Mouse (Mus musculus): ENCODE results near the gene Osgepl1. TPM values are rescaled to one million over a fixed set of nuclear protein-coding genes. Genes with fewer than 3 reads are reported as not detected.
"Not testable (repeated sequence)": the region's sequence is repeated elsewhere in the genome, so short reads cannot be mapped to it uniquely, and the experiment has no call there.

The Osgepl1 gene
- 29.4 and 29.9 TPM in 2 replicates for polyA plus RNA-seq (2014; fragmentation: Nextera tagmentation; extraction: Ambion mirVana)

DNA sequence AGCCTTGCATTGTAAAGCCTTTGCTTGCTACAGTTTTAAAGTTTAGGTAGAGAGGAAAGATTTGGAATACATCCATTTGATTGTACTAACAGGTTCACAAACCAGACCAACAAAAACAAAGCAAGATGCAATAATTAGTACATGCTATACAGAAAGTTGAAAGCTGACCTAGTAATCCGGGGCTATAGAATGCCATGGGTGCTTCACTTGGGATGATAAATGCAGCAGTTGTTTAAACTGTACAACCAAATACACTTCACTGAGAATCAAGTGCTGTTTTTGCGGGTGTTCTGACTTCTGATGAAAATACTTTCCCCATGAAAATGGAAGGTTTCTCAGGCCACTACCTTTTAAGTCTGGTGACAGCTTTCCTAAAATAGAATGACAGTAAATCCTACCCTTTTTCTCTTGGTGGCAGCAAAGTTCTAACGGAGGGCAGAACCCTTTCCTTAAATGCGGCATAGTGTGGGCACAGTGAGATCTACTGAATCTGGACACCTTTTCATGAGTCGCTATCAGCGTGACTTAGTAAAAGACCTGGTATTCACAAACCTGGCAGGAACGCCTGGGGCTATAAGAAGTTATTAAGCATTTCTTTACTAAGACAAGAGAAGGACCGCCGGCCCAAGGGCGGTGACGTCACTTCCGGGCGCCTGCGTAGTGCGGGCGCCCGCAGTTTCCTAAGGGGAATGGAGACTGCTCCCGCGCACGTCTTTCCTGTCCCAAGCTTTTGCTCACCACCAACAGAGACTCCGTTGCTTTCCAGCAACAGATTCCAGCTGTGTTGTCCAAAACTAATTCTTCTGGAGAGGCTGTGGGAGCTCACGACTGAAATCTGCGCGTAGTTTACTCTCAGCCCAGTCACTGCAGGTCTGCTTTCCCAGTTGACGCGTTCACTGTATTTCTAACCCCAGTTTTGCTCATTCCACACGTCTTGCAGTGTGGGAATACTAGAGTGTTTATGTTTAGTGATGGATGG is at the start of gene Osgepl1:
TSS of gene Osgepl1 (plus strand) at position 636 of the 979 bp plus-strand sequence.
- DNase-seq (ENCODE audit: low spot score): peak; percentile 92
- Histone ChIP-seq H3K27ac (ENCODE audit: low read depth, low read length) (peak within 1 kb of the TSS; percentile 56; the same call in 1 of the 2 replicates), H3K4me3 (ENCODE audit: low read depth, low read length) (peak within 1 kb of the TSS; percentile 57), H3K4me1 (replicated peaks; ENCODE audit: control insufficient read depth, insufficient read depth, low read length) (no peaks in the 10 kb centered on the region), H3K9ac (ENCODE audit: low read depth, low read length) (peak within 1 kb of the TSS; percentile 69), H3K36me3 (ENCODE audit: control insufficient read depth, insufficient read depth, low read length) (no peaks in the 10 kb centered on the region), H3K27me3 (ENCODE audit: control insufficient read depth, insufficient read depth, low read length) (no peaks in the 10 kb centered on the region), H3K4me2 (replicated peaks; ENCODE audit: low read depth, low read length) (peak within 1 kb of the TSS; percentile 50), H3K9me3 (ENCODE audit: control insufficient read depth, low read length) (no peaks in the 10 kb centered on the region)
- WGBS: 3% methylated on average over 27 of the region's 27 CpGs
- ATAC-seq (ENCODE audit: low FRiP score): peak; percentile 98

DNA sequence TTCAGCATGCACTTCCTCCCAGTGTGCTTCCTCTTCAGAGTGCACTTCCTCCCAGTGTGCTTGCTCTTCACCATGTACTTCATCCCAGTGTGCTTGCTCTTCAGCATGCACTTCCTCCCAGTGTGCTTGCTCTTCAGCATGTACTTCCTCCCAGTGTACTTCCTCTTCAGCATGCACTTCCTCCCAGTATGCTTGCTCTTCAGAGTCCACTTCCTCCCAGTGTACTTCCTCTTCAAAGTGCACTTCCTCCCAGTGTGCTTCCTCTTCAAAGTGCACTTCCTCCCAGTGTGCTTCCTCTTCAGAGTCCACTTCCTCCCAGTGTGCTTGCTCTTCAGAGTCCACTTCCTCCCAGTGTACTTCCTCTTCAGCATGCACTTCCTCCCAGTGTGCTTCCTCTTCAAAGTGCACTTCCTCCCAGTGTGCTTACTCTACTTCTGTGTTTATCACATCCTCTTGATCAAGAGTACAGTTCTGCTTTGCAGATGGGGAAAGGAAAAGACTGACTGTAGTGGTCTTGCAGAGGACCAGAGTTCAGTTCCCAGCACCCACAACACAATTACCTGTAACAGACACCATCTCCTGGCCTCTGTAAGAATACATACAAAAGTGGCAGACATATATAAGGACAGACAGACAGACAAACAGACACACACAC is 48.3 kb upstream of the Osgepl1 start:
- H3K4me2 ChIP-seq (replicated peaks; ENCODE audit: low read depth, low read length); ATAC-seq (ENCODE audit: low FRiP score); DNase-seq (ENCODE audit: low spot score); H3K4me3 ChIP-seq (ENCODE audit: low read depth, low read length); H3K27me3 ChIP-seq (ENCODE audit: control insufficient read depth, insufficient read depth, low read length); H3K27ac ChIP-seq (ENCODE audit: low read depth, low read length); H3K36me3 ChIP-seq (ENCODE audit: control insufficient read depth, insufficient read depth, low read length); H3K4me1 ChIP-seq (replicated peaks; ENCODE audit: control insufficient read depth, insufficient read depth, low read length); H3K9me3 ChIP-seq (ENCODE audit: control insufficient read depth, low read length); H3K9ac ChIP-seq (ENCODE audit: low read depth, low read length): not testable (repeated sequence)

DNA sequence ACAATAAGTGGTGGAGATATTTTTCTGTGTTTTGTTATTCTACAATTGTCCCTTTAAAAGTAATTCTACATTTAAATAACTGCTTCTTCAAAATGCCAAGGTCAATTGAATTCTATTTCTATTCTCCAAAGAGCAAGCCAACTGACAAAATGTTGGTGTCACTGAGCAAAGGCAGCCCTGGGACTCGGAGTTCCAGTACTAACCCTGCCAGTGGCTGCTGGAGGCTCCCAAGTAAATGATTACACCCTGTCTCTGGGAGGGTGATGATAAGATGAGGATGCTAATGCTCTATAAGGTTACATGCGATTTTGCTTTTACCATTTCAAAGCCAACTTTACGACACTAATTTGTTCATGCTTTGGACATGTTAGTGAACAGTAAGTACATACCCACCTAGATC is 43.5 kb upstream of the Osgepl1 start:
- DNase-seq (ENCODE audit: low spot score) (no peak), ATAC-seq (ENCODE audit: low FRiP score) (no peak)
- Histone ChIP-seq H3K9me3 (ENCODE audit: control insufficient read depth, low read length) (no peaks in the 10 kb centered on the region), H3K4me3 (ENCODE audit: low read depth, low read length) (no peak overlapping the region), H3K36me3 (ENCODE audit: control insufficient read depth, insufficient read depth, low read length) (no peaks in the 10 kb centered on the region), H3K4me2 (replicated peaks; ENCODE audit: low read depth, low read length) (no peak overlapping the region), H3K4me1 (replicated peaks; ENCODE audit: control insufficient read depth, insufficient read depth, low read length) (no peaks in the 10 kb centered on the region), H3K27ac (ENCODE audit: low read depth, low read length) (no peak overlapping the region), H3K27me3 (ENCODE audit: control insufficient read depth, insufficient read depth, low read length) (no peaks in the 10 kb centered on the region), H3K9ac (ENCODE audit: low read depth, low read length) (no peak overlapping the region)
- WGBS: 88% methylated on average over 3 of the region's 3 CpGs

DNA sequence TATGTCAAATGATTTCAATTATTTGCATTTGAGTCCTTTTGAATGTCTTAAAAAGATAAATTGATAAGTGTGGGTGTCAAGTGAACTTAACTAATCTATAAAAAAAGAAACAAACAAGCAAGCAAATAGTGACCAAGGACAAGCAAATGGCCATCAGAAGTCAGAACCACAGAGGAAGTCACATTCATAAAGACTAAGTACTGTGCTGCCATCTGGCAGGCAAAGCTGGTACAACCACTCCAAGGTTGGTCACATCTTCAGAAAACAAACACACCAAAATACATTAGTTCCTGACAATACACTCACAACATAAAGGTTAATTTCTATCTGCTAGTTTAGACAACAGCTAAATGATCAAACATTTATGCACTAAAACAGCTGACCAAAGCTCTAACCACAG is 40.8 kb upstream of the Osgepl1 start:
- Histone ChIP-seq H3K9ac (ENCODE audit: low read depth, low read length) (no peak overlapping the region), H3K27ac (ENCODE audit: low read depth, low read length) (no peak overlapping the region), H3K4me2 (replicated peaks; ENCODE audit: low read depth, low read length) (no peak overlapping the region), H3K27me3 (ENCODE audit: control insufficient read depth, insufficient read depth, low read length) (no peaks in the 10 kb centered on the region), H3K36me3 (ENCODE audit: control insufficient read depth, insufficient read depth, low read length) (no peaks in the 10 kb centered on the region), H3K4me1 (replicated peaks; ENCODE audit: control insufficient read depth, insufficient read depth, low read length) (no peaks in the 10 kb centered on the region), H3K9me3 (ENCODE audit: control insufficient read depth, low read length) (no peaks in the 10 kb centered on the region), H3K4me3 (ENCODE audit: low read depth, low read length) (no peak overlapping the region)
- ATAC-seq (ENCODE audit: low FRiP score): no peak
- DNase-seq (ENCODE audit: low spot score): peak; percentile 16

DNA sequence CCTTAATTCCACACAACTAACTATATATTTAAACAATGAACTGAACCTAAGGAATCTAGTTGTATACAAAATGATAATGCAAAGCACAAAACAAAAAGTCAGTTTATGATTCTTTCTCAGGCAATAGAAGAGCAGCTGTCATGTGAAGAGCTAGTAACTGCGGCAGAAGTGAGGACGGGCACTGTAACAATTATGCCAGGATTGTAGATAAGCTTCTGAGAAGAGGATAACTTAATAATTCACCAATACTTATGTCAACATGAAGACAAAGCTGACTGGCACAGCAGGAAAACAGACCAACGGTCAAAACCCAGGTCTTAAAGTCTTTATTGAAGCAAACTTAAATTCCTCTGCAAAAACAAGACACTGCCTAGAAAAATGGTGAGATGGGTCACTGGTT is 22.2 kb upstream of the Osgepl1 start:
- H3K9me3 ChIP-seq (ENCODE audit: control insufficient read depth, low read length): no peaks in the 10 kb centered on the region
- no peak overlapping the region for H3K27ac ChIP-seq (ENCODE audit: low read depth, low read length)
- no peak overlapping the region for H3K9ac ChIP-seq (ENCODE audit: low read depth, low read length)
- 92% methylated on average over 3 of the region's 3 CpGs for WGBS
- H3K27me3 ChIP-seq (ENCODE audit: control insufficient read depth, insufficient read depth, low read length): no peaks in the 10 kb centered on the region
- no peak for ATAC-seq (ENCODE audit: low FRiP score)
- no peaks in the 10 kb centered on the region for H3K4me1 ChIP-seq (replicated peaks; ENCODE audit: control insufficient read depth, insufficient read depth, low read length)
- no peaks in the 10 kb centered on the region for H3K36me3 ChIP-seq (ENCODE audit: control insufficient read depth, insufficient read depth, low read length)
- H3K4me3 ChIP-seq (ENCODE audit: low read depth, low read length): no peak overlapping the region
- no peak for DNase-seq (ENCODE audit: low spot score)
- H3K4me2 ChIP-seq (replicated peaks; ENCODE audit: low read depth, low read length): no peak overlapping the region

DNA sequence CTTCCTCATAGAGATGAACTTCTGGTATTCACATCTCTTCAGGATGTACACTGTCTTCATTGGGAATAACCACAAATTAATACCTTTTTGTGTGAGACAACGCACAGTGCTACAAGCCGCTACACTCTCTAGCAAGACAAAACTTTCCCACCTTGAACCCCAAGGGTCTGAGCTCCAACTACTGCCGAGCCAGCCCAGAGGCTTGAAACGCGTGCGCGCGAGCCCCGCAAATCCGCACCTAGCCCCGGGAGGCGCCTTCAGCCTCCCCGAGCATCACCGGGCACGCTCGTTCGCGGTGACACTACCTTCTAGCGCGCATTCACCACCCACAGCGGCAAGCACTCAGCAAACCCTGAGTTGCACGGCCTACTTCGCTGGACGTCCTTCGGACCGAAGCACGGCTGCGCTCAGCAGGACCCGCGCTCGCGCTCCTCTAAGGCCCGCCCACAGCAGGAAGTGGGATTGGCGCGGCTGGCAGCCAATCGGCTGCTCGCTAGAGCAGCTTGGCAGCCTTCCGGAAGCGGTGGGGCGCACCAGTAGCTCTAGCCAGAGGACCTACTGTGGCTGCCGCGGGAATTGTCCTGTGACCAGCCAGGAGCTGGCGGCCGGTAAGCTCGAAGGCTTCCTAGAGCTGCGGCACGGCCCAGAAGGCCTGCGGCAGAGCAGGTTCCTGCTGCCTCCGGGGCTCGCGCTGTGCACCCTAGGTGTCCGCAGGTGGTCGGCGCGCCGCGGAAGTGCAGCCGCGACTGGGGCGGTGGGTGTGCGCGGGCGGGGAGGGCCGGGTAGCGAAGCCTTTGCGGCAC is 16.6 kb upstream of the Osgepl1 start, which contains the start of the genes Pms1, Ormdl1 and Gm28778:
TSS of gene Pms1 (minus strand) at position 438 of the 803 bp plus-strand sequence.
TSS of gene Ormdl1 (plus strand) at position 515 of the 803 bp plus-strand sequence.
TSS of gene Gm28778 (plus strand) at position 531 of the 803 bp plus-strand sequence.
- Histone ChIP-seq H3K27ac (ENCODE audit: low read depth, low read length) (peak within 1 kb of the TSS; percentile 70), H3K4me1 (replicated peaks; ENCODE audit: control insufficient read depth, insufficient read depth, low read length) (0 out of 2 replicates have a peak, but pooled peaks cover 3% of the 10 kb centered on the region), H3K9ac (ENCODE audit: low read depth, low read length) (peak within 1 kb of the TSS; percentile 73), H3K27me3 (ENCODE audit: control insufficient read depth, insufficient read depth, low read length) (no peaks in the 10 kb centered on the region), H3K36me3 (ENCODE audit: control insufficient read depth, insufficient read depth, low read length) (no peaks in the 10 kb centered on the region), H3K9me3 (ENCODE audit: control insufficient read depth, low read length) (no peaks in the 10 kb centered on the region), H3K4me2 (replicated peaks; ENCODE audit: low read depth, low read length) (peak within 1 kb of the TSS; percentile 56), H3K4me3 (ENCODE audit: low read depth, low read length) (peak within 1 kb of the TSS; percentile 60)
- WGBS: under 1% methylated on average over 66 of the region's 66 CpGs
- peak; percentile 100 for ATAC-seq (ENCODE audit: low FRiP score)
- peak; percentile 95 for DNase-seq (ENCODE audit: low spot score)

DNA sequence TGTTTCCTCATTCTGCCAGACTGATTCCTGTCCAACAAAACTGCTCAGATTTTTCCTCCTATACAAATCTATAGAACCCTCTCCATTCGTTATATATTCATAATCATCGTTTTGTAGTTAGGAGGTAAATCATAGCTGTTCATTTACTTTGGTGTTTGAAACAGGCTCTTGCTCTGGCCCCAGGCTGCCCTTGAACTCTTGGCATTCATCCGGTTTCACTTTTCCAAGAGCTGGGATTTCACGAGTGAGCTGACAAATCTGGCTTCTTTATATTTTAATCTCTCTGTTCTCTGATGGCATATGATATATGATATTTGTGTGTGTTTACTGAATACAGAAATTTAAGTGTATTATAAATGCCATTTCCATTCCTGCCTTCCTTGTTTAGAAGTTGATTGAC is 12.9 kb upstream of the Osgepl1 start:
- 86% methylated on average over 4 of the region's 4 CpGs for WGBS

DNA sequence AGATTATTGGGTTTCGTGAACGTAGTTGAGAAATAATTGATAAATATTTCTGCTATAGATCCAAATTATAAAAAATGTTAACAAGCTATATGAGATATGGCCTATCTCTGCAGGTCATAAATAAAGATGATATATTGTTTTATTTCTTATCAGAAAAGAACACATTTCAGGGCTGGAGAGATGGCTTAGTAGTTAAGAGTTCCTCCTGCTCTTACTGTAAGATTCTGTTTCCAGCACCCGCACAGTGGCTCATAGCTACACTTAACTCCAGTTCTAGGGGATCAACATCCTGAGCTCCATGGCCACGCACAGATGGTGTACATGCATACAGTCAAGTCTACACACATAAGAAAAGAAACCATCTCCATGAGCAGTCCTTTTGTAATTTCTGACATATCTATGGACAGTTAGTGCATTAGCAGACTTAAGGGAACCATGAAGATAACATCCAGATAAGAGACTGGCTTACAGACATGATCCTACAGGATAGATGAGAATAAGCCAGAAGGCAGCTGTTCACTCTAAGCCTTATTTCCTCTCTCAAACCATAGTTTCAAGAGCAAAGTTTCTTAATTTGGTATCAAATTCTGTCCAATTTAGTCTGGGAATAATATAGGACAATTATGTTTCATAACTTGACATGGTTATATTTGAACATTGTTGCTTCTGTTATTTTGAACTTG is 8.4 kb downstream of the Osgepl1 start:
- WGBS: 95% methylated on average over 4 of the region's 4 CpGs
- no peak overlapping the region for H3K9ac ChIP-seq (ENCODE audit: low read depth, low read length)
- no peak overlapping the region for H3K4me2 ChIP-seq (replicated peaks; ENCODE audit: low read depth, low read length)
- DNase-seq (ENCODE audit: low spot score) (no peak), ATAC-seq (ENCODE audit: low FRiP score) (no peak)
- H3K27ac ChIP-seq (ENCODE audit: low read depth, low read length): no peak overlapping the region
- no peaks in the 10 kb centered on the region for H3K27me3 ChIP-seq (ENCODE audit: control insufficient read depth, insufficient read depth, low read length)
- no peak overlapping the region for H3K4me3 ChIP-seq (ENCODE audit: low read depth, low read length)
- H3K36me3 ChIP-seq (ENCODE audit: control insufficient read depth, insufficient read depth, low read length): no peaks in the 10 kb centered on the region
- H3K9me3 ChIP-seq (ENCODE audit: control insufficient read depth, low read length): no peaks in the 10 kb centered on the region
- H3K4me1 ChIP-seq (replicated peaks; ENCODE audit: control insufficient read depth, insufficient read depth, low read length): no peaks in the 10 kb centered on the region

More for the DNA sequence above, 12.9 kb upstream of the Osgepl1 start:
- DNase-seq (ENCODE audit: low spot score) (no peak), ATAC-seq (ENCODE audit: low FRiP score) (no peak)
- no peak overlapping the region for H3K27ac ChIP-seq (ENCODE audit: low read depth, low read length)
- no peaks in the 10 kb centered on the region for H3K36me3 ChIP-seq (ENCODE audit: control insufficient read depth, insufficient read depth, low read length)
- no peak overlapping the region for H3K4me2 ChIP-seq (replicated peaks; ENCODE audit: low read depth, low read length)
- no peaks in the 10 kb centered on the region for H3K9me3 ChIP-seq (ENCODE audit: control insufficient read depth, low read length)
- 0 out of 2 replicates have a peak, but pooled peaks cover 3% of the 10 kb centered on the region for H3K4me1 ChIP-seq (replicated peaks; ENCODE audit: control insufficient read depth, insufficient read depth, low read length)
- H3K4me3 ChIP-seq (ENCODE audit: low read depth, low read length): no peak overlapping the region
- no peaks in the 10 kb centered on the region for H3K27me3 ChIP-seq (ENCODE audit: control insufficient read depth, insufficient read depth, low read length)
- H3K9ac ChIP-seq (ENCODE audit: low read depth, low read length): no peak overlapping the region

All from hindbrain, embryonic 11.5 days (tissue).